Mouse (Mus musculus) cerebellum, postnatal 14 days (tissue): ENCODE measurements at regions not wholly inside any gene's neighbourhood (a gene's known extent, or its start where the extent isn't known, plus 50 kb on each side); places are given as distances from the start of the nearest gene placed in this dataset.

Experiments used
- DNase-seq, 2 experiments: peaks; one replicate each; pipeline ENCODE4 v3.0.0; 2021; ENCODE audit warnings: mixed read lengths in 2 of 2

DNA sequence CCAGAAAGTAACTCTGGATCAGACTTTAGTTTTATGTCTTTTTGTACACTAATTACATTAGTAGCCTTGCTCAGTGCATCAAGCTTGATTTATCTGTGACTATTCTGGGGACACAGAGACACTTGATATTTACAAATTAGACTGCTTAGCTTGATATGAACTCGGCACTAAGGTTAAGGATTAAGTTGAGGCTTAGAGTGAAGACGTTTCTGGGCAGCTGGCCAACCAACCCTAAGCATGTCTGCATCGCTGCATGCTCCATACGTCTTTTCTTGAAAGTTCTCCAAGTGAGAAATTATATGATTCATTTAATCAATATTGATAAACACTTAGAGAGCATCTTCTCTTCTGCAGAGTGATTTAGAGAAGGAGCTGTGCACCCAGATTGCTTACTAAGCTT lies 352.6 kb upstream of the Slitrk1 start:
- peak in 1 of 2 experiments; percentile 4 for DNase-seq

DNA sequence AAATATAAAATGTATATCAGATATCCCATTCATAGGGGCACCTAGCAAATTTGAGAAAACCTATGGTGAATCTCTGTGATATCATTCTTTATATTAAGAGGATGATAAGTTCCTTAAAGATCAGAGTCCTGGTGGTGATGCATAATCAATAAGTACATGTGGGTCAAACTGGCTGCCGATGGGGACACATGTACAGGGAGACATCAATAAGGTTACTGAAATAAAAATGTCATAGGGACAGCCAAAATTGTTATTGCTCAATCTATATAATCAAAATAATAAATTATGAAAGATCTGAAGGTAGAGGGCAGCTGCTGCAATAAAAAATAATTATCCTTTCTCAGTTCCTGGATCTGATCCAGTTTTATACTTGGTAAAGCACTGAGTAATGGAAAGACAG lies 348.0 kb upstream of the Slitrk1 start:
- DNase-seq = no peak

DNA sequence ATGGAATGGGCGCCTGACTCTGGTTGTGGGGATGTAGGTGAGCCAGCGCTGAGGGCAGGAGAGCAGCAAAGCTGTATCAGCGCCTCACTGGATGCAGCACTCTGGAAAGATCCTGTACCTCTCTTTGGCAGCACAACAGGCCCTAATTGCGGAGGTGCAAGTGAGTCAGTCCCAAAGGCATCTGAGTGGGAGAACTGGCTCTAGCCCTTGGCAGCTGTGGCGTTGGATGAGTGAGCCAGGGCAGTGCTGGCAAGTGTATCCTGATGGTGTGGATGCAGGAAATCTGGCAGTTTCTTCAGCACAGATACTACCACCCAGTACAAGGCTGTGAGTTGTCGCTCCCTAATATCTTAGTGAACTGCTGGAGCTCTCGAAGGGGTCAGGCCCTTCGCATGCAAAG lies 300.9 kb upstream of the Slitrk1 start:
- DNase-seq = peak; percentile 9 to 20

DNA sequence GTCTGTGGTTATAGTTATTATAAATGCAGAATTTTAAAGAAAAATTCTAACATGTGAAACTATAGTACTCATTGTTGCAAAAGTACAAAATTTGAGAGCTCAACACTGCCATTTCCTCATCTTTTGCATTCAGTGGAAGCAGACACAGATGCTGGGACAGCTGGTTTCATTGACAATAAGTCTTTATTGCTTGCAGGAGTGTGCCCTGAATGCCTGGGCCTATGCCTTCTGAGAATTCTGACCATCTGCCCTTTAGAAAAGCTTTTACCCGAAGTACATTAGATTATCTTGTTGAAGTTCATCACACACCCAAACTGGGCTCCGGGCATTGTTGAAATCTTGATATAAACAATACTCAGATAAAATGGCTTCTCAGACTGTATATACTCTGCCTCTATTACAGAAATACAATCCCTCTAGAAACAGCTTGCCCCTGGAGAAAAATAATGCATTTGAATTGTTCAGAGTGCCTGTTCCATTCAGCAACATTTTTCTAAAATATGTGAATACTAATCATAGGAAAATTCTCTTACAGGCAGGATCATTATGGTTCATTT lies 266.1 kb upstream of the Slitrk1 start:
- no peak for DNase-seq

DNA sequence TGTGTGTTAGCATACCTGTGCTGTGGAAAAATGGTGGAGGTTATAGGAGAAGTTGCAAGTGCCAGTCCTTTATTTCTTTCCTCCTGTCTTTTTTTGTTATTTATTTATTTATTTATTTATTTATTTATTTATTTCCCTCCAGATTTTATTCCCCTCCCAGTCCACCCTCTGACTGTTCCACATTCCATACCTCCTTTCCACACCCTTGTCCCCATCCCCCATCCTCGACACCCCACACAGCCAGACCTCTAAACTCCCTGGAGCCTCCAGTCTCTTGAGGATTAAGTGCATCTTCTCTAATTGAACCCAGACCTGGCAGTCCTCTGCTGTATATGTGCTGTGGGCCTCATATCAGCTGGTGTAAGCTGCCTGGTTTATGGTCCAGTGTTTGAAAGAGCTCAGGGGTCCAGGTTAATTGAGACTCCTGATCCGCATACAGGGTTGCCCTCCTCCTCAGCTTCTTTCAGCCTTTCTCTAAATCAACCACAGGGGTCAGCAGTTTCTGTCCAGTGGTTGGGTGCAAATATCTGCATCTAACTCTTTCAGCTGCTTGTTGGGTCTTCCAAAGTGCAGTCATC lies 262.7 kb upstream of the Slitrk1 start:
- DNase-seq = no peak

DNA sequence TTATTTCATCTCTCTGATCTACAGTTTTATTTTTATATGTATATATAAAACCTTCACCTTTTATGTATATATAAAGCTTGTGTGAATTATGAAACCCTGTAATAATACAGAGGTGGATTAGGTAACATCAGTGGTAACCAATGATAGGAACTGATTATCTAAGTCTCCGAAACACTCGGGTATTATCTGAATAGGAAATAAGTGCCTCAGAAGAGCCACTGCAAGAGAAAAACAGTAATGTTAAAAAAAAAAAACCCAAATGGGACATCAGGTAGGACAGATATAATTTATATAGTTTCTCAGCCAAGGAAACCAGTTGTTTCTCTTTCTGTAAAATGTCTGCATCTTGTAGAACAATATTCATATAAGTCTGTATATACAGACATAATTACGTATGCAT lies 261.9 kb upstream of the Slitrk1 start:
- no peak for DNase-seq
